Mouse (Mus musculus) embryonic fibroblast, embryonic 13.5 days (primary cell): ENCODE results near the gene Crispld2.

ENCODE experiments used
- CTCF ChIP-seq: IDR thresholded peaks from 2 replicates; pipeline ENCODE4 v1.5.1; 2011; ENCODE audit warnings: mild to moderate bottlenecking, control low read depth, low read length, moderate library complexity, borderline replicate concordance; ENCODE audit not compliant: insufficient read depth
- POLR2A ChIP-seq: IDR thresholded peaks from 2 replicates; pipeline ENCODE4 v1.6.1; 2011; ENCODE audit warnings: low read depth, mild to moderate bottlenecking, control low read depth, low read length, moderate library complexity

GRCm38 (mm10) chr8:120096486-120096885, 104.2 kb downstream of the Crispld2 start:
- TF ChIP-seq POLR2A (no peak), CTCF (no peak)
